Mouse (Mus musculus) ZHBTc4 (cell line): Measurements from ENCODE around the gene Acot7.

Experiments
- DNase-seq: peaks from one replicate; pipeline ENCODE4 v3.0.0-alpha.2; 2011; ENCODE audit warnings: low read depth, low spot score

Gene Acot7

DNA sequence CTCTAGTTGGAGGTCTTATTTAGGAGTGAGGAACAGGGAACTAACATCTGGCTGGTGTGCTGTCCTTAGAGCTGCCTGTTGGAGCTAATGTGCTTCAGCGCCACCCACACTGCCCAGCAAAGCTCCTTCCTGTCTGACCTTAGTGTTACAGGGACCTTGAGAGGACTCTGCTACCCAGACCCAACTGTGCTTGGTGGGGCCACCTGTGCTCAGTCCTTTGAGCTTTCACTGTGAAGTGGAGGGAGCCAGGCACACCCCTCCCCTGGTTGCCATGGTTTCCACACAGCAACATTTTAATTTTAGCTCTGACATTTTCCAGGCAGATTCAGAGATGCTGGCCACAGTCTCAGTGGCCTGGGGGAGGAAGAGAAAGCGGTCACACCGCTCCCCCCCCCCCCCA is 25.0 kb downstream of the Acot7 start:
- no peak for DNase-seq

DNA sequence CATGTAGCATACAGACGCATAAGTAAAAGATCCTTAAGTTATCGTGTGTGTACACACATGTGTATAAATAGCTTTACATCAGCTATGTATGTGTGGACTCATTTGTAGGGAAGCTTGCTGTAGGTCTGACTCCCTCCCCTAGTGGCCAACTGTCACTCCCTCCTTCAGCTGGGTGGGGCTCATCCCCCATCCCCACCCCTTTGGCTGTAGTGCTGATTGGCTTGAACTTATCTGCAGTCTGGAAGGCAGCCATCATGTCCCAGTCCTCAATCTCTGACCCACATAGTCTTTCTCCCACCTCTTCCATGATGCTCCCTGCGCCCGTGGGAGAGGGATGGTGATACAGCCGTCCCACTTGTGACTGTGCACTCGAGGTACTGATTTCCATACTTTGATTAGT is 26.7 kb downstream of the Acot7 start:
- DNase-seq: peak; percentile 54

DNA sequence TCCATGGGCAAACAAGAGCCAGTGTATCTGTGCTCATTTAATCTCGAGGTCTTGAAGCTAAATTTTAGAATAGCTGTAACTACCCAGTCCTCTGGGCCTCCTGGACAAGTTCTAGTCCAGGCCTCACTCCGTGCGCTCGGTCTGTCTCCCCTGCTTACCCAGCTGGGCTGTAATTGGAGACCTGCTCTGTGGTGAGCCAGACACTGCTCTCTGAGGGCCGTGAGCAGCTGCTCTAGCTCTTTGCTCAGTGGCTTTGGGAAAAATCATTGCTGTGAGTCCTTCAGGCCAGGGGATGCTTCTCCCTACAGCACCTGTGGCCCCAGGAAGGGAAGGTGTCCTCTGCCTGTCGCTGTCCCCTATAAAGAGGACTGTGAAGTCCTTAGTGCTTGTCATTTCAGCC is 28.3 kb downstream of the Acot7 start:
- DNase-seq: no peak

DNA sequence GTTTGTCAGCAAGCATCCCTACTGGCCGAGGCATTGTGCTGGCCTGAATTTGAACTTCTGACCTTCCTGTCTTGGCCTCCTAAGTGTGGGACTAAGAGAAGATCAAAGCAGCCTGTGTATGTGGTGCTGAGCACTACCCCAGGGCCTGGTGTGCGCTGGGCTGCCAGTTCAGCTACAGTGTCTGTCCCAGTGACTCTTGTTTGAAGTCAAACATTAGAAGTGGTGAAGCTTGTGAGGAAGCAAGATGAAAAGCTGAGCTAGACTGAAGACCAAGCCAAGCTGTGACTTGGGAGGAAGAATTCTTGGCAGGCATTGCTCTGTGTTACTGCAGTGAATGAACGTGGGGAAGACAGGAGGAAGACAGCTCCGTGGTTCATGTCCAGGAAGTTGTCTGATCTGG is 31.7 kb downstream of the Acot7 start:
- no peak for DNase-seq

DNA sequence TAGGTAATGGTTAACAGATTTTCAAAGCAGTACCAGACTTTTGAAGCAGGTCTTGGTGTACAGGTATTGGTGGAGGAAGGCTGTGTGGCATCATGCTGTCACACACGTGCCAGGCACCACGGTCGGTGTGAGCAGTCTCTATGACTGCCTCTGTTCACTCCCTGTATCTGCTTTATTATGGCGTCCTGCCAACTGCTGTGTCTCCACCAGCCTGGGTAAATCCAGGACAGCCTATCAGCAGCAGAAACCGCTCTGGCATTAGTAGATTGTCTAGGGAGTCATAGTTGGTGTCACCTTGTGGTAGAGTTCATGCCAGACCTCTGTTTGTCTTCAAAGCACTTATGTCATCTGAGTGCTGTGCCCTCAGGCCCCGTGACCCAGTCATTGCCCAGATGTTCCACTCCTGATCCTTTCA is 34.2 kb downstream of the Acot7 start:
- no peak for DNase-seq

DNA sequence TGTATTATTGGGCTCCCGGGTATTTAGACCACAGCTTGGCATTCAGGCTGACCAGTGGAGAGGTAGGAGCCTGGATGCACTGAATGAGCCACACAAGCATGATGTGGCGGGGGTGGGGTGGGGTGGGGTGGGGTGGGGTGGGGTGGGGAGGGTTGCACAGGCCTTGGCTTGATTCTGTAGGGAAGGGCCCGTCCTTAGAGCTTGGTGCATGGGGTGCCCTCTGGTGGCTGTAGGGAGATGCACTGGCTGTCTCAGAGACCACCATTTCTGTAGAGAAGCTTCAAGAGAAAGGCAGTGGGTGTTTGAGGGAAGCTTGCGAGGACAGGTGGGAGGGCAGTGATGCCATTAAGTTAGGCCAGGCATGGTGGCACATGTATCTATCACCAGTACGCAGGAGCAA is 34.6 kb downstream of the Acot7 start:
- peak; percentile 74 for DNase-seq

DNA sequence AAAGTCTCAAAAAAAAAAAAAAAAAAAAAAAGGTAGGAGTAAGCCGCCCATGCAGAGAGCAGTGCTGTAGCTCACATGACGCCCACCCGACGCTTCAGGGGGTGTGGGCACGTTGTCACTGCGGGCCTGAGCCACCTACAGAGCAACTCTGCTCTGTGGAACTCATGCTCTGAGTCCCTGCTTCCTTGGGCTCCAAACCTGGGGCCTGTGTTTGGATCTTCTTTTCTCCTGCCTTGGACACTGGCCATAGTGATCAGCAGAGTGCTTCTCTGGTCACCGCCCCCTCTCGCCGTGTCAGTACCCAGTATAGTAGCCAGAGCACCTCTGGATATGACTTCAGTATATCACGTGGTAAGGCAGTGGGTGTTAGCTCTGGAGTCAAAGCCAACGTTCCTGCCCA is 35.0 kb downstream of the Acot7 start:
- DNase-seq: no peak

DNA sequence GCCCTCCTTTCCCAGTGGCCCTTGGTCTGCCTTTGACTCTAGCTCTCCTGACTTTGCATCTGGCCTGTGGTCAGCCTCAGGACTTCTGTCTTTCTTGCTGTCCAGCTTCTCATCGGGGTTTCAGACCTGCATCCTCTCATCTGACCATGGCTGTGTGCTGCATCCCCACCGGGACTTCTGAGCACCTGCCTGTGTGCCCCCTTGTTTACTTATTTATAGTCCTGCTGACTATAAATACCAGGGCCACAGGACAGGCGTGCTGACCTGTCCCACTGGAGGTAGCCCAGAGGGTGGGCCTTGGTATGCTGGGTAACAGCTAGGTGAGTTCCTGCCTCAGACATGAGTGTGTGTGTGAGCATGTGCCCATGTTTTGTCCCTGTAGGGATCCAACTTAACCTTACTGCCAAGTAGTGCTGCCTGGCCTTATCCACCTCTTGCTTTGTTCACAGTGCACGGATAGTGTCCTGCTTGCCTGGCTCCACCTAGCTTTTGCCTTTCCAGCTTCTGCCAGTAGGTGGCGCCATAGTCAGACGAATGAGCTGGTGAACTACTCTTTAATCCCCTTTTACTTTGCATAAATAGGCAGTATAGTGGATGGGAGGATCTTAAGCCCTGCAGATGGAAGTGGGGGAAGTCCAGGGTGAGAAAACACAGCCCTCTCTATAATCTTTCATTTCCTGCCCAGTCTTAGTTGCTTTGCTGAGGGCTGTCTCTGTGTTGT is 36.0 kb downstream of the Acot7 start:
- peak; percentile 88 for DNase-seq

DNA sequence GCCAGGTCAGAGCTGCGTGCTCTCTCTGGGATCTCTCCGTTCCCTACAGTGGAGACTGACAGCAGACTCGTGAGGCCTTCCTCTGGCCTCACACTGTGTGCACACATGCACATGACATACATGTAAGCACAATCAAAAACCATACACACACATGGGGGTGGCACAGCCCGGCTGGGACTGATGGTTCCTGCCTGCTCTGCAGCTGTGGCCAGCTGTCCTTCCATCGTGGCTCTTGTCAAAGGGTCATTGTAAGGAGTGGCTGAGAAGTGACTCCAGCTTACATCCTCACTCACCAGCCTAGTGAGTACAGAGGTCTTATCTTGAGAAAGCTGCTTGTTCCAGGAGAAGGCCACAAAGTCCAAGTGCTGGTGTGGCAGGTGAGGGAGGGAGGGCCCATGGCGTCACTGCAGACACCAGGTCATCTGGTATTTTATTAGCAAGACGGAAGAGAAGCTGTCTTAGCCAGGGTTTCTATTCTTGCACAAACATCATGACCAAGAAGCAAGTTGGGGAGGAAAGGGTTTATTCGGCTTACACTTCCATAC is 37.0 kb downstream of the Acot7 start:
- DNase-seq: no peak

DNA sequence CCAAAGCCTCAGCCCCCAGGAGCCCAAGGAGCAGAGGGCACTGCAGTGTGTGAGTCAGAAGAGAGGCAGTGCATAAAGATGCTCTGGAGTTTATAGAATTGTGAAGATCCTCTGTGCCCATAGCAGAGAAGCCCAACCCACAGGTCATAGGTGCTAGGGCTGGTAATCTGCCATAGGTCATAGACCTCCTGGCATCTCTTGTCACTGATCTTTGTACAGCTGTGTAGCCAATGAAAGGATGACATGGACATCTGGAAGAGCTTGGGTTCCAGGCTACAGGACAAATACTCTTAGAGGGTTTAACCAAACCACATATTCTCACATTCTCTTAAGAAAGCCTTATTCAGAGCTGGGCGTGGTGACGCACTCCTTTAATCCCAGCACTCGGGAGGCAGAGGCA is 41.7 kb downstream of the Acot7 start:
- no peak for DNase-seq

DNA sequence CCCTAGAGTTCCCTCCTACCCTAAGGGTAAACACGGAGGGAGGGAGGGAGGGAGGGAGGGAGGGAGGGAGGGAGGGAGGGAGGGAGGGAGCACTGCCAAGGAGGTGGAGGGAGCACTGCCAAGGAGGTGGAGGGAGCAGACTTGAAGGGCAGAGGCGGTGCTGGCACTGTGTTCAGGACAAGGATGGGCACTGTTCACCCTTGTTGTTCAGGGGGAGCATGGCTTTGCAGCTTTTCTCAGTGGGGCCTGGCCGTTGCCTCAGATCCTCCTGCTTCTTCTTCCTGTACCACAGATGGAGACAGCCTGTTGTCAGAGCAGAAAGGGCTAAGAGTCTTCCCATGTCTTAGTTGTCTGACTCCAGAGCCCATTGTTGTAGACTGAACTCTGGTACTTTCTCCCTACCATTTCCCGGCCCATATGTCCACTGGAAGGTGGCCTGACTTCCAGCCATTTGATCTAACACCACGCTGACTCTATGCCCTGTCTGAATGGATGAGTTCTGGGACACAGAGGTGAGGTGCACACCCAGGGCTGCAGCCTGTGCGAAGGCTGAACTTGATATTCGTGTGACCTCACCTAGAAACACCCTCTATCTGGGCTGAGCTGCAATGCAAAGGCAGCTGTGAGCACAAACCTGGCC is 43.0 kb downstream of the Acot7 start:
- DNase-seq: no peak

DNA sequence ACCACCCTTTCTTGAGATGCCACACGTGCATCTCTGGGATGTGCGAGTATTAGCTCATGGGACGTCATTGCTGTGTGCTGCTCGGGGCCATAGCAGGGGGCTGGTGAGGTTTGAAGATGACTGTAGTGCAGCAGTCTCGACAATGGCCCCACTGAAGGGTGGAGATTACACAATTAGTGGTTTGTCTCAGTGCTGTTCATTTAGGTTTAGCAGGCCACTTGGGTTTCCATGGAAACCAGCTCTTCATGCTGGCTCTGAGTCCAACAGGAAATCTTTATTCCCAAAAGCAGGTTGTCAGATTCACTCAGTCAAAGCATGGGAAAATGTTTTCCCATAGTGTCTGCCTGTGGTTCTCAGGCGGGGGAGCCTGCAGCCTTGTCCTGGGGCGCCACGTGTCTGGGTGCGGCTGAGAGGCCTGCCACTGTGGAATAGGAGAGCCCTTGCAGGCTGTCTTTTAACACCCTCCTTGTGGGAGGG is 43.5 kb downstream of the Acot7 start:
- peak; percentile 22 for DNase-seq

DNA sequence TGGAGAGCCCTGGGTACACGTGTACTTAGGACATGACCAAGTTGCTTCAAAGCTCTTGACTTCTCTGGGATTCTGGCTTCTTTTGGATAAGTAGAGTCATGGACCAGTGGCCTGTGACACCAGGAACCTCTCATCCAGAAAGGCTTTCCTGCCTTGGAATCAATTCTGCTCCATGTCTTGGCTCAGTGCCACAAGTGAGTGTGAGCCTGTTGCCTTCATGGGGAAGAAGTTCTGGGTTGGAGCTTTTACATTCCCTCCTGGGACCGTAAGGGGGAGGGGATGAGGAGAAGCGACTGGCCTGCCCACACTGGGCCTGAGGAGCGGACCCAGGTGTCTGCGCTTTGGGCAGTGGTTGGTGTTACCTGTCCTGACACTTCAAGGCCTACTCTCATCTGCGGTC is 44.2 kb downstream of the Acot7 start:
- no peak for DNase-seq

DNA sequence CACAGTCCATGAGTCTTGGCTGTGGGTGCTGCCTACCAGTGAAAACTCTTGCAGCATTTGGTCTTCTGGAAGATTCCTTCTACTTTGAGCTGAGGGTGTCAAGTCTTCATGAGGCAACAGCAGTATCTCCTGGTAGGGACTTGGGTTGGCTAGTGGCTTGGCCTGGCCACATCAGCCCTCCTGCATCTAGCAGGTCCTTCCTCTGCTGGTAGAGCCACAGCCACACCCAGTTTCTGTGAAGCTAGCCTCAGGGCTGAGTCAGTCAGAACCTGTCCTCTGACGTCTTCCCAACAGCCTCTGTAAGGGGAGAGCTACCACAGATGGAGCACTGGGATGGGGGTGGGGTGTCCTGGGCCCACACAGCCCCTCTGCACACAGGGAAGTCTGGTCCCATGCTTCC is 44.6 kb downstream of the Acot7 start:
- no peak for DNase-seq

DNA sequence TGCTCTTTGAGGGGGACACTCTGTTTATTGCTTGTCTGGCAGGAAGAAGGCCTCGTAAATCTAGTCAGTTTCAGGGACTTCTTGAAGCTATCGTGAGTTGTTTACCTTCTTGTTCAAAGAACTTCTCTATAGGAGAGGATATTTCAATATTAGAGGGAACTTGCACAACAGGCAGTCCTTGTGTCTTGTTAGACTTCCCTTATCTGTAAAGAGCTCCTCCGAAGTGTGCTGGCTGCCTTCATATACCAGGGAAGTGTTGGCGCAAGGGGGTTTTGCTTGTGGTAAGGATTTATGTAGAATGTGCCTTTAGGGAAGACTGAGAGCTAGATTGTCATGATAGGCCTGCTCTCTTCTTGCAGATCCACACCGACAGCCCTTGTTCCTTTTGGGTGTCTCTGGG is 46.2 kb downstream of the Acot7 start:
- DNase-seq: no peak

DNA sequence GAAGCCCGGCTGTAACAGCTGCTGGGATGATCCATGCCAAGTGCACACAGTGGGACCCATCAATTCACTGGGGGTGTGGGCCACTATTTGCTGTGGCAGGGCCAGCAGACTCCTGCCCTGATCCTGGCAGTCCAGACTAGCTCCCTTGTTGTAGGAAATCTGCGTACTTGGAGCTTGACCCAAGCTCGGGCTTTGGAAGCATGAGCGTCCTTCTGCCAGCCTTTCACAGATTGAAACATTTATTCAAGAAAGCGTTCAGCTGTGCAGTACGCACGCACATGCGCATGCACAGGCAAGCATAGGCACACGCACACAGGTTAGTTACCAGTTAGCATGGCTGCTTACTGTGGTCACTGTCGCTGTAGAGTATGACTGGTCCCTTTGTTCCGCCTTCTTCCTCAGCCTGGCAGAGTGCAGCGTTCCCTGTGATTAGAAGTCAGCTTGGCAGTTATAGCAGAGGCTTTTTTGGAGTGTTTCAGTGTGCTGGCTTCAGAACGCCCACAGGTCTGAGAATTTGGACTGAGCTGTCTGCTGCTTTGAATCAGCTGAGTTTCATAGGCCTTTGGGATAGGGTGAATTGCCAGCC is 49.1 kb downstream of the Acot7 start:
- DNase-seq: no peak

DNA sequence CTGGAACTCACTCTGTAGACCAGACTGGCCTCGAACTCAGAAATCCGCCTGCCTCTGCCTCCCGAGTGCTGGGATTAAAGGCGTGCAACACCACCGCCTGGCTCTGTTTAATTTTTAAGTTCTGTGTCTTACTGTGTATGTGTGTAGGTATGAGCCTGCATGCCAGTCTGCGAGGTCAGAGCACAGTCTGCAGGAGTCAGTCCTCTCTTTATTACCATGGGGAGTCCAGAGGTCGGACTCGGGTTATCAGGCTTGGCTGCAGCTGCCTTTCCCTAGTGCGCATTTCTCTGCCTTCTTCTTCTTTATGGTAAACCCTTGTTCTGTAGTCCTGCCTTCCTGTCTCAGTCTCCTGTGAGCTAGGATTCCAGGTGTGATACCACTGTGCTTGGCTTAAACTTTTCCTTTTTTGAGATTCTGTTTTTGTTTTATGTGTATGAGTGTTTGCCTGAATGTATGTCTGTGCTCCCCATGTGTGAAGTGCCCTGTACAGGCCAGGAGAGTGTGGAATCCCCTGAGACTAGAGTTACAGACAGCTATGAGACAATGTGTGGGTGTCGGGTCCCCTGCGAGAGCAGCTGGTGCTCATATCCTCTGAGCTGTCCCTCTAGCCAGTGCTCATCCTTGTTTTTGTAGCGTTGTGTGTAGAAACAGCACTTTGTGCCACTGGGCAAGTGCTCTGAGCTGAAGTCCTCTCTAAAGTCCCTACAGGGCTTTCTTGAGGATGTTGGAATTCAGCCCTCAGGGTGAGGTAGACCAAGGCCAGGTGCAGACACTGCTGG is 50.0 kb downstream of the Acot7 start:
- no peak for DNase-seq

DNA sequence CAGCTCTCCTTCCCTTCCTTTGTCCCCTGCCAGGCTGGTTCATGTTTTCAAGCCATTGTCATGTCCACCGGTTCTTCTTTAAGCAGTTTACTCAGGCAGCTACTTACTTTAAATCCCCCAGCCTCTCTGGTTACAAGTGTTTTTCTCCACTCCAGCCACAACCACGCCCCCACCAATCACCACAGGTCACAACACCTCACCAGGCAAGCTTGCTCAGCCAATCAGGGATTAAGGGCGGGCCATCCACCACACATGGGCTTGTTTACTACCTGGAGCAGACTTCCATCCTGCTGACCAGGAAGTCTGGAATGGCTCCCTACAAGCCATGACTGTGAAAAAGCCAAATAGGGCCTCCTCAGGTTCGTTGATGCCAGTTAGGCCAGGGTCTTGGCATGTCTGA is 52.4 kb downstream of the Acot7 start:
- peak; percentile 40 for DNase-seq

DNA sequence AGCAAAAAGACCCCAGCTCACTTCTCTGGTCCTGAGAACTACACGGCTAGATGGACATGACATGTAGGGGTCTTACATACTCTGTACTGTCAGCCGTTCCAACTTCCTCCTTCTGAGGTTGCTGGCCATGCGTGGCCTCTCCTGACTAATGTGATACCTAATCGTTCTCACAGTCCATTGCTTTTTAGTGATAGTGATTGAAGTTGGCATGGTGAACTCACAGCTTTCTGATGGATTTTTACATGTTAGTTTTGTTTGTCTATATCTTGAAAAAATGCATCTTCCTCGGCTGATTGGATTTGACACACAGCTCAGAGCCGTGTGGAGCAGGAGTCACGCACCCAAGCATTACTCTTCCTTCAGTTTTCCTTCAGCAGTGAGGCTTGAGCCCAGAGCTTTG is 53.4 kb downstream of the Acot7 start:
- DNase-seq: no peak

DNA sequence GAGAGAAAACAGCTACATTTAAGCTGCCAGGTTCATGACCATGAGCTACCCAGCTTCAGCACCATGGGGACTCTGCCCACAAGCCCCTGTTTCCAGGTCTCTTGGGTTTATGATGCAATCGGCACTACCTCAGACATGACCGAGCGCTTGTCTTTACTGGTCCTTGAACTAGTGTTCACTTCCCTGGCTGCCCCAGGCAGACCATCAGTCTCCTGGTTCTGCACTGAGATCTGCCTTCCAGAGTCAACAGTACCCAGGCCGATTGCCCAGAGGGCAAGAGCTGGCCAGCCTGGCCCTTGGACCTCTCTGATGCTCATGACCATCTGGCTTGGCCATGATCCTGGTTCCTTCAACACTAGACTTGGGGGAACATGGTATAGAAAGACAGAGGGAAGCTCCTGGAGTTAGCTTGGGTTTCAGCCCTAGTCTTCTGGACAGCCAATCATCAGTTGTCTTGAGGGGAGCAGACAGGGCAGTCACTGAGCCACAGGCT is 54.5 kb downstream of the Acot7 start:
- DNase-seq: no peak

DNA sequence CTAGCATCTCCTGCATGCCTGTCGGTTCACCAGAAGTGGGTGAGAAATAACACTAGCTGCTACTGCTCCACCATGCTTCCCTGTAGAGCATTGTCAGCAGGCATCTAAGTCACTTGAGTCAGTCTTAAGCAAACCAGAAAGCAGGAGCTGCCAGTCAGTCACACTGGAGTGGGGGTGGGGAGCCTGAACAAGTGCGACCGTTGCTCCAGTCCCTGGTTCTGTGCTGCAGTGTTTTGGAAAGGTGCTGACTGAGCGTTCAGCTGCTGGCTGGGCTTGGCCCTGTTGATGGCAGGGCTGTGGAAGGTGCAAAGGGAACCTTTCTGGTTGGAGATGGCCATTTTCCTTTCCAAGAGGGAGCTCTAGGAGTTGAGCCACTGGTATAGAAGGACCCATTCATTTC is 62.0 kb downstream of the Acot7 start:
- no peak for DNase-seq
